Mouse (Mus musculus) lung, postnatal 0 days (tissue): ENCODE data around the gene Ecsit. TPM values are rescaled to one million over a fixed set of nuclear protein-coding genes. Genes with fewer than 3 reads are reported as not detected.

Experiments used
- ATAC-seq: fragments of 200-750 bp; cut with Nextera tagmentation; 2 replicates; pipeline ENCODE4 v1.8.0; 2017; ENCODE audit warnings: moderate library complexity
- DNase-seq: peaks from one replicate; pipeline ENCODE4 v3.0.0-alpha.2; 2016; ENCODE audit warnings: low spot score
- H3K27ac ChIP-seq: fragments of 300-500 bp; sonication (generic); 2 replicates; pipeline ENCODE4 v1.5.1; 2014; ENCODE audit warnings: antibody characterized with exemption, mild to moderate bottlenecking, low read length, mixed read lengths
- H3K27me3 ChIP-seq: fragments of 300-500 bp; sonication (generic); replicated peaks from 2 replicates; pipeline ENCODE4 v1.6.1; 2014; ENCODE audit warnings: low read length, mixed read lengths; ENCODE audit not compliant: insufficient read depth
- H3K36me3 ChIP-seq: fragments of 300-500 bp; sonication (generic); 2 replicates; pipeline ENCODE4 v1.6.1; 2014; ENCODE audit warnings: low read length, mixed read lengths; ENCODE audit not compliant: insufficient read depth
- H3K4me1 ChIP-seq: fragments of 300-500 bp; sonication (generic); 2 replicates; pipeline ENCODE4 v1.6.1; 2014; ENCODE audit warnings: antibody characterized with exemption, low read depth, low read length, mixed read lengths; ENCODE audit not compliant: insufficient read depth
- H3K4me2 ChIP-seq: fragments of 300-500 bp; sonication (generic); replicated peaks from 2 replicates; pipeline ENCODE4 v1.6.1; 2014; ENCODE audit warnings: low read depth, mild to moderate bottlenecking, low read length, moderate library complexity, mixed read lengths
- H3K4me3 ChIP-seq: fragments of 300-500 bp; sonication (generic); 2 replicates; pipeline ENCODE4 v1.5.1; 2014; ENCODE audit warnings: low read depth, low read length
- H3K9ac ChIP-seq: fragments of 300-500 bp; sonication (generic); replicated peaks from 2 replicates; pipeline ENCODE4 v1.6.1; 2014; ENCODE audit warnings: low read depth, mild to moderate bottlenecking
- H3K9me3 ChIP-seq: fragments of 300-500 bp; sonication (generic); 2 replicates; pipeline ENCODE4 v1.6.1; 2016; ENCODE audit warnings: low read length, mixed read lengths
- CTCF ChIP-seq: IDR thresholded peaks from 2 replicates; pipeline ENCODE4 v1.5.1; 2016; ENCODE audit warnings: antibody characterized with exemption, mild to moderate bottlenecking
- EP300 ChIP-seq: IDR thresholded peaks from 2 replicates; pipeline ENCODE4 v1.6.1; 2016; ENCODE audit warnings: antibody characterized with exemption, mild to moderate bottlenecking, control low read depth
- WGBS: fragments of 180-500 bp; shearing (Covaris S2); extraction: QIAGEN DNeasy Blood & Tissue Kit; methylation state at CpG from one replicate; pipeline ENCODE4 v1.1.7; 2014; 5-methylcytosine and 5-hydroxymethylcytosine counted together
- polyA plus RNA-seq: library from polyadenylated mRNA; unstranded; fragments of >200 nt; fragmentation: Nextera tagmentation; extraction: Ambion mirVana; gene quantifications from 2 replicates; pipeline ENCODE4 v1.2.1, GENCODE M21; 2015

Ecsit gene
- polyA plus RNA-seq, 1 experiment from 2014 or later: 21.9 TPM

- Histone ChIP-seq H3K4me1 (peaks cover 3% of the 10 kb centered on the region; the same call in 1 of the 2 replicates), H3K36me3 (no peaks in the 10 kb centered on the region), H3K27ac (no peak overlapping the region), H3K9me3 (no peaks in the 10 kb centered on the region), H3K4me3 (peak overlapping the region; percentile 25), H3K27me3 (peaks cover 47% of the 10 kb centered on the region), H3K4me2 (peak overlapping the region; percentile 48), H3K9ac (no peak overlapping the region)
- WGBS: 5% methylated on average over 39 of the region's 67 CpGs
- TF ChIP-seq EP300 (no peak), CTCF (no peak)
- no peak for ATAC-seq
- no peak for DNase-seq
These were observed 33.9 kb downstream of the Ecsit start for GRCm38 (mm10) chr9:22051161-22051957.

- peak; percentile 54 for ATAC-seq
- TF ChIP-seq EP300 (no peak), CTCF (no peak)
- no peak overlapping the region for H3K9ac ChIP-seq
These were observed 34.8 kb downstream of the Ecsit start for GRCm38 (mm10) chr9:22050351-22050889.

GRCm38 (mm10) chr9:22049721-22050270 lies 35.4 kb downstream of the Ecsit start:
- H3K4me1 ChIP-seq: peaks cover 3% of the 10 kb centered on the region; the same call in 1 of the 2 replicates
- DNase-seq (no peak), ATAC-seq (no peak)
- H3K36me3 ChIP-seq: no peaks in the 10 kb centered on the region
- 57% methylated on average over 4 of the region's 4 CpGs for WGBS
- no peak overlapping the region for H3K9ac ChIP-seq
- H3K4me2 ChIP-seq: no peak overlapping the region
- TF ChIP-seq CTCF (no peak), EP300 (no peak)
- H3K4me3 ChIP-seq: no peak overlapping the region
- no peaks in the 10 kb centered on the region for H3K9me3 ChIP-seq
- H3K27ac ChIP-seq: no peak overlapping the region
- peaks cover 46% of the 10 kb centered on the region for H3K27me3 ChIP-seq

More at GRCm38 (mm10) chr9:22050351-22050889, 34.8 kb downstream of the Ecsit start:
- H3K27me3 ChIP-seq: peaks cover 47% of the 10 kb centered on the region
- no peaks in the 10 kb centered on the region for H3K9me3 ChIP-seq
- H3K27ac ChIP-seq: no peak overlapping the region
- no peaks in the 10 kb centered on the region for H3K36me3 ChIP-seq
- DNase-seq: peak; percentile 27
- peaks cover 3% of the 10 kb centered on the region; the same call in 1 of the 2 replicates for H3K4me1 ChIP-seq
- H3K4me2 ChIP-seq: peak overlapping the region; percentile 48
- peak overlapping the region; percentile 25 for H3K4me3 ChIP-seq
- WGBS: 1% methylated on average over 33 of the region's 43 CpGs

DNA sequence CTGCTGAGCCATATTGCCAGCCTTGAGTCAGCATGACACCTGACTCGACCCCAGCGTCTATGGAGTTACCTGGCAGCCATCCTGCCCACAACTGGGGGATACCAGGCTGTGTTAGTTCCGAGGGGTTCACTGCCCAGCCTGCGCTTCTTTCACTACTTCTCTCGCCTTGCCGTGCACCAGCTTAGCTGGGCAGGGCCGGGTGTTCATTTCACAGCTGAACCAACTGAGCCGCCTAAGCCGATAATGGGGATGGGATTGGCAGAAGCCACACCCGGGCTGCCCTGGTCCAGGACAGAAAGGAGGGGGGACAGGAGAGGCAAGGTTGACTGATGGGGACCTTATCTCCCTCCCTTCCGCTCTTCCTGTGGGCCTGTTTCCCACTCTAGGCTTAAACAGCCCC lies 35.9 kb downstream of the Ecsit start:
- H3K9ac ChIP-seq: no peak overlapping the region
- no peak overlapping the region for H3K27ac ChIP-seq
- 66% methylated on average over 11 of the region's 11 CpGs for WGBS
- DNase-seq (no peak), ATAC-seq (no peak)
- no peak for TF ChIP-seq CTCF
- no peak for TF ChIP-seq EP300
- peaks cover 41% of the 10 kb centered on the region for H3K27me3 ChIP-seq
- no peaks in the 10 kb centered on the region for H3K36me3 ChIP-seq
- H3K4me3 ChIP-seq: no peak overlapping the region
- no peaks in the 10 kb centered on the region for H3K9me3 ChIP-seq
- no peak overlapping the region for H3K4me2 ChIP-seq
- 0 out of 2 replicates have a peak, but pooled peaks cover 3% of the 10 kb centered on the region for H3K4me1 ChIP-seq

- no peak for DNase-seq
- TF ChIP-seq EP300 (no peak), CTCF (no peak)
- ATAC-seq: no peak
- H3K4me3 ChIP-seq: no peak overlapping the region
- H3K27me3 ChIP-seq: peaks cover 28% of the 10 kb centered on the region
- H3K36me3 ChIP-seq: no peaks in the 10 kb centered on the region
- H3K9me3 ChIP-seq: no peaks in the 10 kb centered on the region
- H3K4me2 ChIP-seq: no peak overlapping the region
- H3K4me1 ChIP-seq: 0 out of 2 replicates have a peak, but pooled peaks cover 3% of the 10 kb centered on the region
- H3K9ac ChIP-seq: no peak overlapping the region
- H3K27ac ChIP-seq: no peak overlapping the region
- 49% methylated on average over 9 of the region's 9 CpGs for WGBS
These were observed 37.9 kb downstream of the Ecsit start for GRCm38 (mm10) chr9:22047329-22047728.

DNA sequence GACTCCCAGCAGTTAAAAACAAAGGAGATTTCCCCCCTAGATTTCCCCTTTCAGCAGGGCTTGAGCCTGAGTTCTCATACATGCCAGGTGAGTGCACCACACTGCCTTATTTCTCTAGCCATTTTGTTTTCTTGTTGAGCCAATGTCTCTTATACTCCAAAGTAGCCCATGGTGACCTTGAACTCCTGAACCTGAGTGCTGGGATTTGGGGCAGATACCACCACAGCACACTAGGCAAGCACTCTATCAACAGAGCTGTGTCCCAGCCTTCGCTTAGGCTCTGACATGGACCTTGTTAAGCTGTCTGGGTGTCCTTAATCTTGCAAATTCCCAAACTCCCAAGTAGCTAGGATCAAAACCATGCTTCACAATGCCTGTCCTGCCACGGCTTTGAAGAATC lies 43.4 kb downstream of the Ecsit start:
- TF ChIP-seq CTCF: no peak
- no peak for TF ChIP-seq EP300
- H3K9ac ChIP-seq: no peak overlapping the region
- no peak for ATAC-seq

More for the DNA sequence above, 43.4 kb downstream of the Ecsit start:
- WGBS: 47% methylated on average over 2 of the region's 2 CpGs
- H3K4me2 ChIP-seq: no peak overlapping the region
- no peak overlapping the region for H3K4me3 ChIP-seq
- no peaks in the 10 kb centered on the region for H3K4me1 ChIP-seq
- no peaks in the 10 kb centered on the region for H3K36me3 ChIP-seq
- H3K27ac ChIP-seq: no peak overlapping the region
- H3K27me3 ChIP-seq: no peaks in the 10 kb centered on the region
- H3K9me3 ChIP-seq: no peaks in the 10 kb centered on the region
- no peak for DNase-seq
